Mouse (Mus musculus) liver, postnatal 0 days (tissue): ENCODE data around the gene Gm20481. TPM values are rescaled to one million over a fixed set of nuclear protein-coding genes. Genes with fewer than 3 reads are reported as not detected.
"Not testable (repeated sequence)": the region's sequence is repeated elsewhere in the genome, so short reads cannot be mapped to it uniquely, and the experiment has no call there.

Source experiments
- ATAC-seq: fragments of 200-750 bp; cut with Nextera tagmentation; 2 replicates; pipeline ENCODE4 v1.8.0; 2017; ENCODE audit warnings: mild to moderate bottlenecking, moderate library complexity
- DNase-seq: peaks from one replicate; pipeline ENCODE4 v3.0.0-alpha.2; 2016
- H3K27ac ChIP-seq: fragments of 300-500 bp; sonication (generic); 2 replicates; pipeline ENCODE4 v1.5.1; 2014; ENCODE audit warnings: antibody characterized with exemption, moderate library complexity, mild to moderate bottlenecking, low read depth
- H3K27me3 ChIP-seq: fragments of 300-500 bp; sonication (generic); 2 replicates; pipeline ENCODE4 v1.6.1; 2014; ENCODE audit warnings: low read length, control low read depth, mixed read lengths; ENCODE audit not compliant: insufficient read depth
- H3K36me3 ChIP-seq: fragments of 300-500 bp; sonication (generic); replicated peaks from 2 replicates; pipeline ENCODE4 v1.6.1; 2014; ENCODE audit warnings: mild to moderate bottlenecking, control low read depth, low read length, moderate library complexity, mixed read lengths; ENCODE audit not compliant: insufficient read depth
- H3K4me1 ChIP-seq: fragments of 300-500 bp; sonication (generic); 2 replicates; pipeline ENCODE4 v1.6.1; 2014; ENCODE audit warnings: antibody characterized with exemption, mild to moderate bottlenecking, control low read depth; ENCODE audit not compliant: insufficient read depth
- H3K4me2 ChIP-seq: fragments of 300-500 bp; sonication (generic); 2 replicates; pipeline ENCODE4 v1.6.1; 2014; ENCODE audit warnings: low read depth, mild to moderate bottlenecking, low read length, moderate library complexity, mixed read lengths
- H3K4me3 ChIP-seq: fragments of 300-500 bp; sonication (generic); 2 replicates; pipeline ENCODE4 v1.5.1; 2014; ENCODE audit warnings: low read depth, low read length
- H3K9ac ChIP-seq: fragments of 300-500 bp; sonication (generic); replicated peaks from 2 replicates; pipeline ENCODE4 v1.6.1; 2014; ENCODE audit warnings: mild to moderate bottlenecking, moderate library complexity
- H3K9me3 ChIP-seq: fragments of 300-500 bp; sonication (generic); 2 replicates; pipeline ENCODE4 v1.6.1; 2016; ENCODE audit warnings: mild to moderate bottlenecking, control low read depth, low read length, mixed read lengths
- CTCF ChIP-seq: sonication (generic); IDR thresholded peaks from 2 replicates; pipeline ENCODE4 v1.5.1; 2016; ENCODE audit warnings: antibody characterized with exemption, low read depth
- EP300 ChIP-seq: IDR thresholded peaks from 2 replicates; pipeline ENCODE4 v1.6.1; 2016; ENCODE audit warnings: antibody characterized with exemption, low read depth, mild to moderate bottlenecking
- WGBS: fragments of 180-500 bp; shearing (Covaris S2); extraction: QIAGEN DNeasy Blood & Tissue Kit; methylation state at CpG from one replicate; pipeline ENCODE4 v1.1.7; 2014; ENCODE audit not compliant: insufficient replicate concordance; 5-methylcytosine and 5-hydroxymethylcytosine counted together
- polyA plus RNA-seq: library from polyadenylated mRNA; unstranded; fragments of >200 nt; fragmentation: Nextera tagmentation; extraction: Ambion mirVana; gene quantifications from 2 replicates; pipeline ENCODE4 v1.2.1, GENCODE M21; 2015

Gene Gm20481
- polyA plus RNA-seq, 1 experiment from 2014 or later = 0.28 TPM

DNA sequence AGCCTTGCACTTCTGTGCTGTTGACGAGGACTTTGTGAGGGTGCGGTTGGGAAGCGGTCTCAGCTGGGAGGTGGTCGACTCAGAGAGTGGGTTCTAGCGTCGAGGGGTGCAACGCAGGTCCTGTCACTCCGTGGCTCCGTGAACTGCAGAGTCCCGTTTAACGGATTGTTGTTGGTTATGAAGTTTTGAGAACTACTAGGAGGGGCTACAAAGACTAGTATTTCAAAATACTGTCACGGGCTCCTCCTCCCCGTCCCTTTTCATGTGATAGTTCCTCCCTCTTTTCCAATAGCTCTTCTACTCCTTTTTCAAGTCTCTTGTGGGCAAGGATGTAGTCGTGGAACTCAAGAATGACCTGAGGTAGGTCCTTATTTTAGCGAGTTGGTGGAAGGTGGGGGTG, 12.6 kb downstream of the Gm20481 start:
- H3K27ac ChIP-seq = peak overlapping the region; percentile 91
- ATAC-seq = peak; percentile 16

DNA sequence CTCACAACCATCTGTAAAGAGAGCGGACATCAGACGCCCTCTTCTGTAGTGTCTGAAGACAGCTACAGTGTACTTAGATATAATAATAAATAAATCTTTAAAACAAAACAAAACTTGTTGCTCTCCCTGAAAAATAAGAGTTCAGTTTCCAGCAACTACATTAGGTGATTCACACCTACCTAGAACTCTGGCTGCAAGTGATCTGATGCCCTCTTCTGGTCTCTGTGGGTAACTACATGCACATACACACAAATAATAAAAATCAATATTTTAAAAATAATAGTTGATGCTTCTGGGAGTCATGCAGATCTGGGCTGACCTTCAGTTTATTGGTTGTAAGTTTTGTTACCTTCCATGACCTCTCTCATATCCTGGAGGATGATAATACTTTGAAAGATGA, 14.5 kb downstream of the Gm20481 start:
- WGBS = 73% methylated on average over 2 of the region's 2 CpGs
- no peak overlapping the region for H3K4me3 ChIP-seq
- TF ChIP-seq EP300 (no peak), CTCF (peak; percentile 83)
- H3K27ac ChIP-seq = no peak overlapping the region
- no peaks in the 10 kb centered on the region for H3K27me3 ChIP-seq
- no peak for ATAC-seq
- H3K4me2 ChIP-seq = no peak overlapping the region
- H3K4me1 ChIP-seq = peaks cover 15% of the 10 kb centered on the region
- H3K9ac ChIP-seq = no peak overlapping the region
- H3K9me3 ChIP-seq = no peaks in the 10 kb centered on the region
- no peak for DNase-seq
- H3K36me3 ChIP-seq = peaks cover 17% of the 10 kb centered on the region

More for the DNA sequence above, 12.6 kb downstream of the Gm20481 start:
- H3K36me3 ChIP-seq = peaks cover 14% of the 10 kb centered on the region
- H3K9ac ChIP-seq = peak overlapping the region; percentile 80
- WGBS = under 1% methylated on average over 15 of the region's 15 CpGs
- TF ChIP-seq EP300 (no peak), CTCF (no peak)
- peak overlapping the region; percentile 81 for H3K4me2 ChIP-seq
- peak overlapping the region; percentile 71 for H3K4me3 ChIP-seq
- H3K27me3 ChIP-seq = no peaks in the 10 kb centered on the region
- H3K4me1 ChIP-seq = peaks cover 15% of the 10 kb centered on the region
- no peaks in the 10 kb centered on the region for H3K9me3 ChIP-seq
- no peak for DNase-seq

DNA sequence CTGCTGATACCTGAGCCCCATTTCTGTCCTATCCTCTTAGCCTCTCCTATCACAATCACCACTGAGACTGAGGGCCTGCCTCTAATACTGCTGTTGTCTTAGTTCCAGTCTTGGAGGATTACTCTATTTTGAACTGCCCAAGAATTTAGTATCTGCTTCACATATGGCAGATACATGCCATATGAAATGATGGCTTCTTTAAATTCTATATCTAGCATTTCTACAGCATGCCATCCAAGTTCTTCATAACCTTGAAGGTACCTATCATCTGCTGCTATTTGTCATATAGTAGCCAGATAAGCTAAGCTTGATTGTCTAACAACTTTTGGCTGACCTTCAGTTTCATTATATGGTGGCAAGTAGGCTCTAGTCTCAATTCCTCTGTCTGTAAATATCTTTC, 25.0 kb downstream of the Gm20481 start:
- Histone ChIP-seq H3K9ac (no peak overlapping the region), H3K4me2 (no peak overlapping the region), H3K9me3 (no peaks in the 10 kb centered on the region), H3K27me3 (no peaks in the 10 kb centered on the region), H3K36me3 (peaks cover 30% of the 10 kb centered on the region), H3K4me1 (peaks cover 27% of the 10 kb centered on the region), H3K27ac (no peak overlapping the region), H3K4me3 (no peak overlapping the region)
- DNase-seq (no peak), ATAC-seq (no peak)
- no peak for TF ChIP-seq CTCF
- no peak for TF ChIP-seq EP300

DNA sequence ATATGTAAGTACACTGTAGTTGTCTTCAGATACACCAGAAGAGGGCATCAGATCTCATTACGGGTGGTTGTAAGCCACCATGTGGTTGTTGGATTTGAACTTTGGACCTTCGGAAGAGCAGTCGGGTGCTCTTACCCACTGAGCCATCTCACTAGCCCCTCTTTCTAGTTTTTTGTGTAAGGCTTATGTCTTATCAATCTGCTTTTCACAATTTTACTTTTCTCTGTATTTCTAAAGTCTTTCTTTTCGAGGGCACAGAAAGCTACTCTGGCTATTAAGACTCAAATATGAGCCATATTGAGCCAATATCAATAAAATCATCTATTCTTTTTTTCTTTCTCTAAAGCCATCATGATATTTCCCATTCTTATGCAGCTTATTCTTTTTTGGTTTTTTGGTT, 25.5 kb downstream of the Gm20481 start:
- not testable (repeated sequence) for ATAC-seq, H3K27ac ChIP-seq, H3K27me3 ChIP-seq, H3K4me2 ChIP-seq, DNase-seq, H3K9me3 ChIP-seq, H3K9ac ChIP-seq, H3K4me3 ChIP-seq
- H3K4me1 ChIP-seq = peaks cover 30% of the 10 kb centered on the region
- WGBS = 74% methylated on average over 4 of the region's 4 CpGs
- peaks cover 28% of the 10 kb centered on the region for H3K36me3 ChIP-seq

DNA sequence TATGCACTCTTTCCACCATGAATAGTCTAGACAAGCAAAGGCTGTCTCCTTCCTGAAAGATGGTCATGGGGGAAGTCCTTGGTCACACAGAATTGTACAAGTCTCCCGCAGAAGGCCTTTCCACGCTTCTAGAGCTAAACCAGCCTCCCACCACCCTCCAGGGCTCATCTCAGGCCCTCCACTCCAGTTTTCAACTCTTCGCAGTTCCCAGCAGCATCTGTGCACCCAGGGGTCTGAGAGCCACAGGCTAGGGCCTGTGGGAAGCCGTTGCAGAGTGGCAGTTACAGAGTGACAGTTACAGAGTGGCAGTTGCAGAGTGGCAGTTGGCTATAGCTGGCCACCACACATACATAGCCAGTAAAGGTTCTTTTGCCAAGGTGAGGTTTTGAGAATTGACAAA, 26.2 kb downstream of the Gm20481 start:
- H3K36me3 ChIP-seq = peaks cover 21% of the 10 kb centered on the region
- not testable (repeated sequence) for H3K9me3 ChIP-seq, H3K27ac ChIP-seq, ATAC-seq, H3K4me3 ChIP-seq, H3K27me3 ChIP-seq
- peak overlapping the region; percentile 34; the same call in 1 of the 2 replicates for H3K4me2 ChIP-seq
- 82% methylated on average over 4 of the region's 4 CpGs for WGBS
- 0 out of 2 replicates have a peak overlapping the region, but pooled peaks have one; percentile 22 for H3K9ac ChIP-seq
- peaks cover 30% of the 10 kb centered on the region for H3K4me1 ChIP-seq
- peak; percentile 23 for DNase-seq

DNA sequence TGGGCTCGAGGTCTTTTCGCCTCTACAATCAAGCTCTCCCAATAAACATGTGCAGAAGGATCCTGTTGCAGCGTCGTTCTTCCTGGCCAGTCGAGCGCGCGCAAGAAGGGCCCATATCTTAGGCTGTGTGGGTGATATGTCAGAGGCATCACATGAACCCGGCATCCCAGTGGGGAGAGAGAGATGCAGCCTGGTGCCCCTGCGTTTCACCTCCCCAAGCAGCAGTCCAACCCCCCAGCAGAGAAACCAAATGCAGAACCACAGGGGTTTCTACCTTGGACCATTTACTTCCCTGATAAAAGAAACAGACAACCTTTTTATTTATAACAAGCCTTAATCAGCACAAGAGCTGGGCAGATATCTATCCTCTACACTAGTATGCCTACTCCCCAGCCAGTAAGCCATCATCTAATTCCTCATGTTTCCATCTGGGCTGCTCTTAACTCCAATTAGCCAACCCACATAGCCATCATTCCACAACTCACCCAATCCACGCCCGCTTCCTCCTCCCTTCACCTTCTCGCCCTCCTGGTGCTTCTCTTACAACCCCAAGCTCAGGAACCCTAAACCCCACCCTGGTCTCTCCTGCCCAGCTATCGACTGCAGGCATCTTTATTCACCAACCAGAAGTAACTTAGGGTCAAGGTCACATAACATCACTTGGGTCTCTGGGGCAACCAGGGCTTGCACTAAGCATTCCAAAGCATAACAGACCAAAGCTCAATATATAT, 26.9 kb downstream of the Gm20481 start:
- Histone ChIP-seq H3K4me1 (peaks cover 30% of the 10 kb centered on the region), H3K27ac (peak overlapping the region; percentile 1), H3K9ac (peak overlapping the region; percentile 17), H3K9me3 (no peaks in the 10 kb centered on the region), H3K36me3 (peaks cover 19% of the 10 kb centered on the region), H3K4me2 (peak overlapping the region; percentile 75), H3K27me3 (no peaks in the 10 kb centered on the region), H3K4me3 (peak overlapping the region; percentile 85)
- ATAC-seq = no peak
- 76% methylated on average over 12 of the region's 14 CpGs for WGBS
- 0 out of 2 replicates have a peak, but pooled peaks have one; percentile 8 for TF ChIP-seq EP300
- TF ChIP-seq CTCF = no peak
- DNase-seq = peak; percentile 22

DNA sequence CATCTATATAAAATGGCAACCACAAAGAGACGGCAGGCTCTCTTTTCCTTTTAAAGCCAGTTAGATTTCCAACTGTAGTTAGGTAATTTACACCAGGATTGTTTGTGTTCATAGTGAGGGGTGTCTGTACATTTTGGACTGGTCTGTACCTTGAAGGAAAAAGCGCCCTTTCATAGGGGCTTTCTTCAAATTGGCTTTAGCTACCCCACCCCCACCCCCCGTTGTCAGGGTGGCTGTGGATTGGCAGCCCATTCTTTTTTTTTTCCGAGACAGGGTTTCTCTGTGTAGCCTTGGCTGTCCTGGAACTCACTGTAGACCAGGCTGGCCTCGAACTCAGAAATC, 27.4 kb downstream of the Gm20481 start:
- H3K27ac ChIP-seq = peak overlapping the region; percentile 1; the same call in 1 of the 2 replicates

More for the DNA sequence above, 27.4 kb downstream of the Gm20481 start:
- TF ChIP-seq CTCF = no peak
- TF ChIP-seq EP300 = 0 out of 2 replicates have a peak, but pooled peaks have one; percentile 1
- Histone ChIP-seq H3K27me3 (no peaks in the 10 kb centered on the region), H3K9me3 (no peaks in the 10 kb centered on the region), H3K4me1 (peaks cover 32% of the 10 kb centered on the region), H3K4me3 (peak overlapping the region; percentile 85), H3K9ac (peak overlapping the region; percentile 17), H3K36me3 (peaks cover 19% of the 10 kb centered on the region), H3K4me2 (peak overlapping the region; percentile 75)
- DNase-seq (no peak), ATAC-seq (no peak)
- 73% methylated on average over 5 of the region's 5 CpGs for WGBS
